Mouse (Mus musculus) cerebellum, adult 9-10 months (tissue): ENCODE results near the gene Esp3.
"Not testable (repeated sequence)": the region's sequence is repeated elsewhere in the genome, so short reads cannot be mapped to it uniquely, and the experiment has no call there.

ENCODE experiments used
- DNase-seq: peaks from one replicate; pipeline ENCODE4 v3.0.0; 2022

Esp3 gene

DNA sequence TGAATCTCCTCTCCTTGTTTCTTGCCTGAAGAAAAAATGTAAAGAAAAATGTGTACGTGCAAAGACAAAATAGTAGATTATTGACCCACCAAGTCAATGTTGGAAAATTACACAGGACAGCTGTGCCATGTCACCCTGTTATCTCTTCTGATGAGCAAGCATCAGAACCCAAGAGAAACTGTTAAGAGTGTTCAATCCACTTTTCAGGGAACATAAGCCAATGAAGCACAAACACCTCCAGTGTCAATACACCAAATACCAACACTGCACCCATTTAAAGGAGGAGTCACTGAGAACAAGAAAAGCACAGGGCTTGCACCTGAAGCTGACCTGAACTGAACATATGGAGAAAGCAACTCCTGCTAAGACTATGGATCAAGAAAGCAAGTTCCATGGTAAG is at the start of gene Esp3:
Gene Esp3, plus strand, starts transcription at position 301 of the 400 bp plus-strand sequence.
- not testable (repeated sequence) for DNase-seq

DNA sequence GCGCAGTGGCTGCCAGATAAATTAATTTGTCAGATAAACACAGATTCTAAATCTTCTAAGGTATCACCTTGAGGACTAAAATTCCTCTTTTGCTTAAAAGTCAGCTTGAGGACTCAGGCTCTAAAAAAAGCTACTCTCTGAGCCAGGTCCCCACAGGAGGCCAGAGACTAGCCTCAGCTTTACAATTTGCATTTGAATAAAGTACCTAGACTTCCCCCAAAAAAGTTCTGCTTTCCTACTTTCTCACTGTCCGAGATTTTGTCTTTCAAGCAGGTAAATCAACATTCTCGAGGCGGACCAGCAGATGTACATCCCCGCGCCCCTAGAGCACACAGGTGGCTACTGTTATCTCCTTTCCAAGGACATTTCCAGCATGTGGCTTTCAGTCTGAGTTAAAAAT is 48.0 kb upstream of the Esp3 start:
- DNase-seq = not testable (repeated sequence)

DNA sequence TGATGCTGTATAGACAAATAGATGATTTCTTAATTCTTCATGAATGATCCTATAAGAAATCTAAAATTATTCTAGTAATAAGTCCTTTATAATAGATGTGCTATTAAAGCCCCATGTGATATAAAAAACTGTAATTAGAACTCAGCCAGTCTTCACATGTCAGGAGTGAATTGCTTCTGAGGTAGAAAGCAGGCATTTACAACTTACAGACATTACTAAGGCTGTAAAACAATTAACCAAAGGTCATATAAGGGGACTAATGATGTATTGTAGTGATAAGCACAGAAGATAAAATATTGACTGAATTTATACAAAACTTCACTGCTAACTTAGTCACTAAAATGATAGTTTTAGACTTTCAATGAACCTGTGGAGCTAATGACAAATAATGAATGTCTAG is 40.6 kb upstream of the Esp3 start:
- DNase-seq = no peak

DNA sequence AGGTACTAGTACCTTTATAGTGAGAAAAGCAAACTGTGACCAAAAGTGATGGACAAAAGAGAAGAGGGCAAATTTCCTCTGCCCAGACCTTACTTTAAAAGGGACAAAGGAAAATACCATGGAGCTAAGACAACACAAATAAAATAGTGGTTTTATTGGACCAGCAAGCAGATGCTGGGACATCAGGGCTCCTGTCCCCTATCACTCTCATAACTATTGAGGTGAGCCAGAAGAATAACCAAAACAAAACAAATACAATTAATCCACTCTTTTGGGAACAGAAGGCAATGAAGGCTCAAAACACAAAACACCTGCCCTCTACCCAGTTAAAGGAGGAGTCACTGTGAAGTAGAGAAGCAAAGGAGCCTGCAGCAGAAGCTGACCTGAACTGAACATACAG is 33.6 kb upstream of the Esp3 start, which contains the start of gene Esp4:
Gene Esp4, plus strand, starts transcription at position 301 of the 400 bp plus-strand sequence.
- no peak for DNase-seq

DNA sequence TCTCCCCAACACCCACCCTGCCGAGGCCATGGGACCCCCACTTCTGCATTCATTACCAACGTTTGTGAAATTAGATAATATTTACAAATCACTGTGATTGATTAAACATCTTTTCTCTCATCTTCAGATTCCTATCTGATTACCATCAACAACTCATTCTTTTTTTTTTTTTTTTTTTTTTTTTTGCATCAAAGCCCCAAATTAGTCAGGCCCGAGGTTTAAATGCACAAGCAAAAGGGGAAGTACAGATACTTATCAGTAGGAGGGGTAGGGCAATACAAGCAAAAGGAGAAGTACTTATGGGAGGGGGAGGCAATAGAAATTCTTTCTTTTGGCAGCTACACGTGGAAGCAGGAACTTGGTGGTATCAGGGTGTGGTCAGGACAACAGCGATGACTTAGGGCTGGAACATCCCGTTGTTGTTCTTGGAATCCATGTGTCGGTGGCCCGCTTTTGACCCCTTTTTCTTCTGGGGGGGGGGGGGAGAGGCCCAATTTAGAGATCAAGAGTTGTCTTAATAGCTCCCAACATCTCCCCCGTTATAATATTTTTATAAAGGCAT is 30.3 kb downstream of the Esp3 start:
- DNase-seq = not testable (repeated sequence)

DNA sequence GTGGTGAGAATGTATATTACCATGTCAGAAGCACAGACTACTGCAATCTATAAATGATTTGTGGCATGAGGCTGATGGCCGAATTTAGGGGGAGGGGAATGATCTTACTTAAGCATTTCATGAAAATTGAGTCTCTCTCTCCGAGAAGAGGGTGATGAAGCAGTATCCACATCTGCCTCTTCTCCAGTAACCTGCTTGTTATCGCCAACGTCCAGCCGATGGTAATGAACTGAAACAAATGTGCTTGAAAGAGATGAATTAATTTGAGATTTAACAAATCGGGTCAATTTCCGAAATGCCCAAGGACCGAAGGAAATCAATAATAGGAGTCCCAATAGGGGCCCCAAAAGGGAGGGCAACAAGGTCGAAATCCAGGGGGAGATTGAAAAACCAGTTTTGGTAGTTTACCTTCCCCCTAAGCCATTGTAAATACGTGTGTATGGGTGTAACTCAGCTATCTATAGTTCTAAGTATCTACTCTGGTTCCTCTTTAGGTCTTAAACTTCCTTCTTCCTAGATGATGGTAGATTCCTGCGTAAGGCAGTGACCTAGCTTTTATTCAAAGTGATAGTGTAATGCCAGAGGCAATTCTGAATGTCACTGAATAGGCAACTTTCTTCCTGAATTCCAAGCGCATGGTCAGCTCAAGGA is 31.4 kb downstream of the Esp3 start:
- not testable (repeated sequence) for DNase-seq
